Mouse (Mus musculus) CH12.LX (cell line): Measurements from ENCODE around the gene Gm18596. TPM values are rescaled to one million over a fixed set of nuclear protein-coding genes. Genes with fewer than 3 reads are reported as not detected.
"Not testable (repeated sequence)": the region's sequence is repeated elsewhere in the genome, so short reads cannot be mapped to it uniquely, and the experiment has no call there.

ENCODE experiments used
- DNase-seq: peaks from one replicate; pipeline ENCODE4 v3.0.0-alpha.2; 2013; ENCODE audit errors: extremely low read depth
- H3K27ac ChIP-seq: 2 replicates; pipeline ENCODE4 v1.5.1; 2012; ENCODE audit warnings: low read depth, mild to moderate bottlenecking, control low read depth, moderate library complexity; ENCODE audit not compliant: insufficient read depth
- H3K27me3 ChIP-seq: replicated peaks from 2 replicates; pipeline ENCODE3; 2012; ENCODE audit warnings: inconsistent platforms
- H3K36me3 ChIP-seq, 2 experiments: replicated peaks in 1 of 2; 2 replicates each; pipeline versions ENCODE3 to v1.6.1; 2012; ENCODE audit warnings: inconsistent platforms in 1 of 2, low read length in 1 of 2, mild to moderate bottlenecking in 1 of 2, mixed read lengths in 1 of 2, moderate library complexity in 1 of 2; ENCODE audit not compliant: control insufficient read depth in 1 of 2, insufficient read depth in 1 of 2
- H3K4me1 ChIP-seq, 2 experiments: 2 replicates each; pipeline ENCODE4 v1.6.1; 2012; ENCODE audit warnings: inconsistent platforms in 1 of 2, moderate library complexity in 1 of 2; ENCODE audit not compliant: insufficient read depth in 2 of 2, control insufficient read depth in 1 of 2
- H3K4me2 ChIP-seq: 2 replicates; pipeline ENCODE4 v1.6.1; 2012; ENCODE audit warnings: low read depth, mild to moderate bottlenecking, control low read depth; ENCODE audit not compliant: poor library complexity, insufficient read depth, severe bottlenecking
- H3K4me3 ChIP-seq, 3 experiments: fragments of 150-350 bp in 1 of 3; sonication (generic) in 1 of 3; replicated peaks in 1 of 3; 2 replicates each; pipeline versions ENCODE3 to v1.5.1; 2011 to 2012; ENCODE audit warnings: low read depth in 2 of 3, low read length in 2 of 3, mild to moderate bottlenecking in 2 of 3, moderate library complexity in 2 of 3, control low read depth in 1 of 3, improper control_type of control experiment in 1 of 3, inconsistent platforms in 1 of 3, mixed read lengths in 1 of 3; ENCODE audit not compliant: poor library complexity in 1 of 3
- H3K79me2 ChIP-seq: replicated peaks from 2 replicates; pipeline ENCODE4 v1.6.1; 2012; ENCODE audit warnings: mild to moderate bottlenecking, moderate library complexity; ENCODE audit not compliant: control insufficient read depth, poor library complexity, insufficient read depth, severe bottlenecking; ENCODE audit errors: extremely low read depth
- H3K9ac ChIP-seq: 2 replicates; pipeline ENCODE4 v1.6.1; 2012; ENCODE audit warnings: low read depth, mild to moderate bottlenecking, control low read depth, moderate library complexity; ENCODE audit not compliant: insufficient read depth
- H3K9me3 ChIP-seq: replicated peaks from 2 replicates; pipeline ENCODE3; 2012; ENCODE audit warnings: low read length, inconsistent platforms, mixed read lengths
- CHD1 ChIP-seq: IDR thresholded peaks from 2 replicates; pipeline ENCODE4 v1.6.1; 2012; ENCODE audit warnings: low read depth, low read length, improper control_type of control experiment, inconsistent platforms
- CHD2 ChIP-seq: IDR thresholded peaks from 2 replicates; pipeline ENCODE4 v1.6.1; 2011; ENCODE audit warnings: low read length, improper control_type of control experiment
- CTCF ChIP-seq, 2 experiments: IDR thresholded peaks in 1 of 2; conservative IDR thresholded peaks in 1 of 2; 2 replicates each; pipeline ENCODE4 v1.5.1; 2011 to 2012; ENCODE audit warnings: low read depth in 2 of 2, low read length in 2 of 2, improper control_type of control experiment in 1 of 2, inconsistent platforms in 1 of 2, mild to moderate bottlenecking in 1 of 2, moderate library complexity in 1 of 2
- E2F4 ChIP-seq: IDR thresholded peaks from 2 replicates; pipeline ENCODE4 v1.6.1; 2011; ENCODE audit warnings: low read depth, low read length, improper control_type of control experiment; ENCODE audit not compliant: insufficient replicate concordance
- EP300 ChIP-seq: IDR thresholded peaks from 2 replicates; pipeline ENCODE4 v1.6.1; 2011; ENCODE audit warnings: low read length, improper control_type of control experiment
- GABPA ChIP-seq: IDR thresholded peaks from 2 replicates; pipeline ENCODE4 v1.6.1; 2012; ENCODE audit warnings: low read depth, low read length, improper control_type of control experiment, inconsistent platforms; ENCODE audit not compliant: insufficient replicate concordance
- HCFC1 ChIP-seq: IDR thresholded peaks from 2 replicates; pipeline ENCODE4 v1.6.1; 2012; ENCODE audit warnings: low read depth, mild to moderate bottlenecking, inconsistent platforms, low read length, improper control_type of control experiment
- IRF4 ChIP-seq: IDR thresholded peaks from 2 replicates; pipeline ENCODE4 v1.6.1; 2014; ENCODE audit warnings: low read depth, mild to moderate bottlenecking, inconsistent platforms, low read length, improper control_type of control experiment
- JUN ChIP-seq: IDR thresholded peaks from 2 replicates; pipeline ENCODE4 v1.6.1; 2011; ENCODE audit warnings: low read depth, mild to moderate bottlenecking, low read length, improper control_type of control experiment, moderate library complexity; ENCODE audit not compliant: insufficient read depth
- JUND ChIP-seq: conservative IDR thresholded peaks from 2 replicates; pipeline ENCODE4 v1.6.1; 2011; ENCODE audit warnings: low read depth, low read length, improper control_type of control experiment
- KAT2A ChIP-seq: IDR thresholded peaks from 2 replicates; pipeline ENCODE4 v1.6.1; 2012; ENCODE audit warnings: low read length, improper control_type of control experiment, inconsistent platforms; ENCODE audit not compliant: insufficient replicate concordance
- MAX ChIP-seq: IDR thresholded peaks from 2 replicates; pipeline ENCODE4 v1.6.1; 2011; ENCODE audit warnings: low read length, improper control_type of control experiment
- MXI1 ChIP-seq: IDR thresholded peaks from 2 replicates; pipeline ENCODE4 v1.6.1; 2011; ENCODE audit warnings: mild to moderate bottlenecking, low read depth, low read length, improper control_type of control experiment
- MYC ChIP-seq: IDR thresholded peaks from 2 replicates; pipeline ENCODE4 v1.6.1; 2011; ENCODE audit warnings: low read depth, mild to moderate bottlenecking, improper control_type of control experiment, low read length
- NELFE ChIP-seq: IDR thresholded peaks from 2 replicates; pipeline ENCODE4 v1.6.1; 2011; ENCODE audit warnings: low read depth, low read length, improper control_type of control experiment
- NRF1 ChIP-seq: IDR thresholded peaks from 2 replicates; pipeline ENCODE4 v1.6.1; 2014; ENCODE audit warnings: low read depth, mild to moderate bottlenecking, inconsistent platforms, low read length, improper control_type of control experiment, moderate library complexity
- PAX5 ChIP-seq: IDR thresholded peaks from 2 replicates; pipeline ENCODE4 v1.6.1; 2012; ENCODE audit warnings: low read length, inconsistent platforms, mixed read lengths
- POLR2A ChIP-seq: IDR thresholded peaks from 2 replicates; pipeline ENCODE4 v1.6.1; 2011; ENCODE audit warnings: low read depth, mild to moderate bottlenecking, improper control_type of control experiment, low read length
- POLR2AphosphoS2 ChIP-seq: IDR thresholded peaks from 2 replicates; pipeline ENCODE4 v1.6.1; 2011; ENCODE audit warnings: low read depth, low read length, improper control_type of control experiment
- RAD21 ChIP-seq: IDR thresholded peaks from 2 replicates; pipeline ENCODE4 v1.6.1; 2011; ENCODE audit warnings: low read depth, mild to moderate bottlenecking, low read length, improper control_type of control experiment, moderate library complexity
- RCOR1 ChIP-seq: conservative IDR thresholded peaks from 2 replicates; pipeline ENCODE4 v1.6.1; 2012; ENCODE audit warnings: low read depth, mild to moderate bottlenecking, inconsistent platforms, low read length, improper control_type of control experiment
- SIN3A ChIP-seq: IDR thresholded peaks from 2 replicates; pipeline ENCODE4 v1.6.1; 2012; ENCODE audit warnings: low read length, improper control_type of control experiment, inconsistent platforms
- SMC3 ChIP-seq: IDR thresholded peaks from 2 replicates; pipeline ENCODE4 v1.6.1; 2011; ENCODE audit warnings: low read depth, low read length, improper control_type of control experiment
- TCF12 ChIP-seq: IDR thresholded peaks from 2 replicates; pipeline ENCODE4 v1.6.1; 2014; ENCODE audit warnings: low read depth, mild to moderate bottlenecking, inconsistent platforms, low read length, improper control_type of control experiment
- USF2 ChIP-seq: conservative IDR thresholded peaks from 2 replicates; pipeline ENCODE4 v1.6.1; 2011; ENCODE audit warnings: low read depth, low read length, improper control_type of control experiment
- ZC3H11A ChIP-seq: IDR thresholded peaks from 2 replicates; pipeline ENCODE4 v1.6.1; 2012; ENCODE audit warnings: low read depth, mild to moderate bottlenecking, inconsistent platforms, low read length, improper control_type of control experiment
- ZKSCAN1 ChIP-seq: IDR thresholded peaks from 2 replicates; pipeline ENCODE4 v1.6.1; 2012; ENCODE audit warnings: low read depth, inconsistent platforms, low read length, improper control_type of control experiment, borderline replicate concordance
- ZNF384 ChIP-seq: IDR thresholded peaks from 2 replicates; pipeline ENCODE4 v1.6.1; 2012; ENCODE audit warnings: low read depth, low read length, improper control_type of control experiment, inconsistent platforms
- dilution Hi-C: fragments of 300-500 bp; cut with MboI; formaldehyde crosslinking; loops from 2 replicates; pipeline ENCODE4 v1.14.3; 2020; ENCODE audit warnings: low sequenced_read_pairs; ENCODE audit not compliant: extremely low pct_unique_long_range_greater_than_20kb, extremely low pct_ligation_motif_present
- in situ Hi-C: fragments of 300-500 bp; cut with MboI; formaldehyde crosslinking; loops from 3 replicates; pipeline ENCODE4 v1.14.3; 2019; ENCODE audit warnings: low sequenced_read_pairs, low pct_ligation_motif_present, low pct_unique_long_range_greater_than_20kb, mixed read lengths
- polyA plus RNA-seq: library from polyadenylated mRNA; unstranded; fragments of >175 nt; gene quantifications from 2 replicates; pipeline ENCODE4 v1.2.1, GENCODE M21; 2012; ENCODE audit warnings: low read depth; ENCODE audit not compliant: insufficient read length
- total RNA-seq, 2 experiments: library from RNA; depleted of rRNA; stranded (reverse); fragments of 300-350 nt in 1 of 2; fragments of >200 nt in 1 of 2; gene quantifications; 2 replicates each; pipeline ENCODE4 v1.2.3; 2012 to 2014

Gene Gm18596
- total and polyA plus RNA-seq, 3 experiments: not detected

DNA sequence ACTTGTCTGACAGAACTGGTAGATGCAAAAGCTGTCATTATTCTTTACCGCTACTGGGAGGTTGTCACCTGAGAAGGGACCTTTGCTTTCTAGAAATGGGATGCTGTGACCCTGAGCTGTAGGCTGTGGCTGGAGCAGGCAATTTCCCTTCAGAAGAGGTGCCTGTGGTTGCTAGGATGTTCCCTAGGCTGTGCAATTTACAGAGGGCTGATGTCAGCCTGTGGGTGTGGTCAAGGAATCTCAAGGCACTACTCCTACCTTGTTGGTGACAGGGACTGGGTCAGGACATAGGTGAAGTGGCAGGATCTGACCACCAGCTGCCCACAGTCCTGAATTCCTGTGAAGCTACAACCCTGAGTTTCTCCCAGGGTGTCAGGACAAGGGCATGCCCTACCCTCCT, 27.3 kb upstream of the Gm18596 start:
- in situ Hi-C loops: no loop called here
- Histone ChIP-seq H3K36me3 (no peaks in the 10 kb centered on the region), H3K4me2 (no peak overlapping the region), H3K27me3 (peaks cover 42% of the 10 kb centered on the region), H3K9ac (no peak overlapping the region), H3K4me3 (no peak overlapping the region), H3K9me3 (no peaks in the 10 kb centered on the region), H3K4me1 (no peaks in the 10 kb centered on the region), H3K79me2 (no peaks in the 10 kb centered on the region), H3K27ac (no peak overlapping the region)
- dilution Hi-C loops: no loop called here
- DNase-seq: no peak
- no peak for TF ChIP-seq EP300
- no peak for TF ChIP-seq ZNF384
- TF ChIP-seq MXI1: no peak
- TF ChIP-seq MAX: no peak

DNA sequence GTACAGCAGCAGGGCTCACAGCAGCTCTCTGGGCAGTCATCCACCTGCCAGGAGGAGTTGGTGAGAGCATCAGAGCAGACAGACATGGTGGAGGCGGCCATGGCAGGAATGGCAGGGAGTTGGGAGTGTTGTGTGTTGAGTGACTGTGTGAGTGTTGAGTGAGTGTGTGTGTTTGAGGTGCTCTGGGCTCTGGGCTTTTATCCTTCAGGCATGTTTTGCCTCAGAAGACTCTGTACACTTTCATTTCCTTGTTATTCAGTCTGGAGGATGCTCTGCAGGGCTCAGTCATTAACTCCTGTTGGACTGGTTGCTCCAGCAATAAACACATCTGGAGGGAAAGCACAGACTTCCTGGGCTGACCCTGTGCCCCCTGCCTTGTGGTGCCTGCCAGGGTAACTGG, 17.1 kb upstream of the Gm18596 start, which contains the start of gene Gm3233:
TSS of gene Gm3233 (minus strand) at position 101 of the 400 bp plus-strand sequence.
- H3K36me3 ChIP-seq, H3K27ac ChIP-seq, in situ Hi-C loops, H3K79me2 ChIP-seq, H3K4me3 ChIP-seq, H3K9ac ChIP-seq, H3K4me2 ChIP-seq, DNase-seq, dilution Hi-C loops, H3K4me1 ChIP-seq, H3K9me3 ChIP-seq: not testable (repeated sequence)
- peaks cover 39% of the 10 kb centered on the region for H3K27me3 ChIP-seq

DNA sequence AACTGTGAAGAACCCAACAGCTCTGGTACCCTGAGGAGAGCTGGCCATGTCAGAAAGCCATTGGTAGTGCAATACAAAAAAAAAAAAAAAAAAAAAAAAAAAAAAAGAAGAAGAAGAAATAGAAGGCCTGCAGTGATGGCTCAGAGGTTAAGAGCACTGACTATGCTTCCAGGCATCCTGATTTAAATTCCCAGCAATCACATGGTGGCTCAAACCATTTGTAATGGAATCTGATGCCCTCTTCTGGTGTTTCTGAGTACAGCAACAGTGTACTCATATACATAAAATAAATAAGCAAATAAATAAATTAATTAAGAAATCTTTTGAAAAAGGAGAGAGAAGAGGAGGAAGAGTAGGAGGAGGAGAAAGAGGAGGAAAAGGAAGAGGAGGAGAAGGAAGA, 11.0 kb upstream of the Gm18596 start:
- TF ChIP-seq USF2 (no peak), E2F4 (no peak), NELFE (no peak), NRF1 (no peak), POLR2AphosphoS2 (no peak), ZC3H11A (no peak), RCOR1 (no peak), CHD2 (no peak), SMC3 (peak; percentile 39), SIN3A (no peak), IRF4 (no peak), ZKSCAN1 (no peak), PAX5 (no peak), HCFC1 (no peak), RAD21 (peak; percentile 49), JUND (no peak), KAT2A (no peak), CTCF (conservative IDR thresholded peaks at IDR 0.05 in 1 of 2, IDR thresholded peaks at IDR 0.05 in 1 of 2; ENCODE audit: low read depth in 2 of 2, low read length in 2 of 2) (peak in 1 of 2 experiments; percentile 51; a peak in 2 of 4 replicates), POLR2A (no peak), CHD1 (no peak), EP300 (no peak), GABPA (no peak), MAX (no peak), TCF12 (no peak), JUN (no peak), MYC (0 out of 2 replicates have a peak, but pooled peaks have one; percentile 23)
- Histone ChIP-seq H3K27me3 (peaks cover 34% of the 10 kb centered on the region), H3K4me1 (no peaks in the 10 kb centered on the region), H3K9me3 (peaks cover 7% of the 10 kb centered on the region), H3K4me2 (peak overlapping the region; percentile 26; the same call in 1 of the 2 replicates), H3K27ac (no peak overlapping the region), H3K79me2 (no peaks in the 10 kb centered on the region), H3K36me3 (no peaks in the 10 kb centered on the region), H3K4me3 (no peak overlapping the region), H3K9ac (no peak overlapping the region)
- dilution Hi-C loops: no loop called here
- DNase-seq: no peak
- in situ Hi-C loops: no loop called here
